Mouse (Mus musculus): Measurements from ENCODE around the gene Rnf166. TPM values are rescaled to one million over a fixed set of nuclear protein-coding genes. Genes with fewer than 3 reads are reported as not detected.
A peak's percentile ranks its signal among the peaks of the same experiment; 100 is the strongest.

Gene Rnf166
- polyA plus RNA-seq, 1 experiment = 69.4 TPM

DNA sequence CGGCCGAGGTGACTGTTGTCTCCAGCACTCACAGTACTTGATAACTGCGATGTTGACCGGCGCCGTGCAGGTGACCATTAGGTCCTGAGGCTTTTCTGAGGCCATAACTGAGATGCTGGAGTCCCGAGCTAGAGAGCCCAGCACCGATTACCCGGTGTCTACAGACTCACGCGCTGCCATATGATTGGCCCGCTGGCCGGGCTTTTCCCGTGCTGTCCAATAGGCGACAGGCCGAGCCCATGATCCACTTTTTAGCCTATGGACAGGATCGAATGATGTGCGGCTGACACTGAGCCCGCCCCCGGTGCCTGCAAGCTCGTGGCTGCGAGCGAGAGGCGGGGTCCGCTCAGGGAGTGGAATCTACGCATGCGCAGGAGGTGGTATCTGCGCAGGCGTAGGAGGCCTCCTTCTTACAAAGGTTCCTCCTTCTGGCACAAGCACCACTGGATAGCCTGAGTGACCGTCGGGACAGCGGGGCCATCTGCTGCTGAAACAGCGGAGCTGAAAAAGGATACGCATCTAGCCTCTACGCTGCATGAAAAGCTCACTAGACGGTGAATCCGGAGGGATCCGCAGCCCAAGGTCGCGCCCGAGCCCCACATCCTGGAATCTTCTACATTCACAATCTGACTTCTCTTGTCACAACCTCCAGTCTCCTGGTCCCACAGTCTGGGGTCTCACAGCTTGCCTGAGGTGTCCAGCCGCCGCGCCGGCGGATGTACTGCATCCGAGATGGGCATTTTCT is 32.4 kb downstream of the Rnf166 start, which contains the start of gene Mvd:
Gene Mvd (minus strand): TSS at position 161 of the 745 bp plus-strand sequence.
- TF ChIP-seq POLR2A (IDR thresholded peaks at IDR 0.05; ENCODE audit: borderline replicate concordance, insufficient read depth, low read length) = peak; percentile 98
- peak; percentile 43; the same call in 1 of the 2 replicates for TF ChIP-seq CTCF (IDR thresholded peaks at IDR 0.05; ENCODE audit: borderline replicate concordance, insufficient read depth, low read depth, low read length)
- Histone ChIP-seq H3K27ac (ENCODE audit: insufficient read depth, low read length) (peak within 1 kb of the TSS; percentile 76), H3K27me3 (ENCODE audit: control insufficient read depth, insufficient read depth, low read length) (no peaks in the 10 kb centered on the region), H3K4me3 (replicated peaks; ENCODE audit: insufficient read depth, low read depth, low read length) (peak within 1 kb of the TSS; percentile 91), H3K4me1 (ENCODE audit: control insufficient read depth, insufficient read depth, low read length) (peaks cover 26% of the 10 kb centered on the region)
- peak; percentile 99 to 100 for DNase-seq
- under 1% methylated on average over 47 of the region's 47 CpGs for WGBS

DNA sequence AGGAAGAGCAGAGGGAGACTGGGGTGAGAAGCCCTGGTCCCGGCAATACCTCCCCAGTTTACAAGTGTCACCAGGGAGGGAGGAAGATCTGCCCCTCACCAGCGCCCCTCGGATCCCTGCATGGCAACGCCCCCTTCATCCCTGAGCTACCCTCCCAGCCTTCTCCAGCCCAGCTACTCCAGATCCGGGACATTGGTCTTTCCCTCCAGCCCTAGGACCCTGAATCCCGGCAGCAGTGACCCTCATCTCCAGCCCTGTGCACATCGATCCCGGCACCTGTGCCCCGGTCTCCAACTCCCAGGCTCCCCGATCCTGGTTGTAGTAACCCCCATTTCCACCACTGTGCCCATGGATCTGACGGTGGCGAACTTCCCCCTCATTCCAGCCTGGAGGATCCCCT is 33.1 kb downstream of the Rnf166 start:
- DNase-seq = no peak
- Histone ChIP-seq H3K27ac (ENCODE audit: insufficient read depth, low read length) (peak overlapping the region; percentile 22; the same call in 1 of the 2 replicates), H3K27me3 (ENCODE audit: control insufficient read depth, insufficient read depth, low read length) (no peaks in the 10 kb centered on the region), H3K4me1 (ENCODE audit: control insufficient read depth, insufficient read depth, low read length) (peaks cover 30% of the 10 kb centered on the region), H3K4me3 (replicated peaks; ENCODE audit: insufficient read depth, low read depth, low read length) (peak overlapping the region; percentile 91)
- TF ChIP-seq POLR2A (IDR thresholded peaks at IDR 0.05; ENCODE audit: borderline replicate concordance, insufficient read depth, low read length) (no peak), CTCF (IDR thresholded peaks at IDR 0.05; ENCODE audit: borderline replicate concordance, insufficient read depth, low read depth, low read length) (no peak)
- WGBS = 2% methylated on average over 12 of the region's 12 CpGs

DNA sequence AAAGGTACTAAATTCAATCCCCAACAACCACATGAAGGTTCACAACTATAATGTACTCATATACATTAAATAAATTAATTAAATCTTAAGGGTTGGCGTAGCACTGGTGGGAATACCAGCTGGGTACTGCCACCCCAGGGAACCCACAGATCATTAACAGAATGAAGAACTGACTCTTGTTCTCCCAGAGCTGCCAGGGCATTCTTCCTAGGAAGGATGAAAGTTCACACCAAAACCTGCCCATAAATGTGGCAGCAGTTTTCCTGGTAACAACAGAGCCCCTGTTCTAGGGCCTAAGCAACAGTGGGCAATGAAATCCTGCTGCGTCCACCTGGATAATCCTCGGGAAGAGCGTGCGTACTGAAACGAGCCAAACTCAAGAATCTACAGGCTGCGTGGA is 33.5 kb downstream of the Rnf166 start:
- WGBS = 6% methylated on average over 7 of the region's 7 CpGs
- peak overlapping the region; percentile 91 for H3K4me3 ChIP-seq (replicated peaks; ENCODE audit: insufficient read depth, low read depth, low read length)
- no peak overlapping the region for H3K27ac ChIP-seq (ENCODE audit: insufficient read depth, low read length)
- no peaks in the 10 kb centered on the region for H3K27me3 ChIP-seq (ENCODE audit: control insufficient read depth, insufficient read depth, low read length)
- peaks cover 30% of the 10 kb centered on the region for H3K4me1 ChIP-seq (ENCODE audit: control insufficient read depth, insufficient read depth, low read length)
- no peak for DNase-seq
- TF ChIP-seq POLR2A (IDR thresholded peaks at IDR 0.05; ENCODE audit: borderline replicate concordance, insufficient read depth, low read length) = no peak
- TF ChIP-seq CTCF (IDR thresholded peaks at IDR 0.05; ENCODE audit: borderline replicate concordance, insufficient read depth, low read depth, low read length) = no peak

DNA sequence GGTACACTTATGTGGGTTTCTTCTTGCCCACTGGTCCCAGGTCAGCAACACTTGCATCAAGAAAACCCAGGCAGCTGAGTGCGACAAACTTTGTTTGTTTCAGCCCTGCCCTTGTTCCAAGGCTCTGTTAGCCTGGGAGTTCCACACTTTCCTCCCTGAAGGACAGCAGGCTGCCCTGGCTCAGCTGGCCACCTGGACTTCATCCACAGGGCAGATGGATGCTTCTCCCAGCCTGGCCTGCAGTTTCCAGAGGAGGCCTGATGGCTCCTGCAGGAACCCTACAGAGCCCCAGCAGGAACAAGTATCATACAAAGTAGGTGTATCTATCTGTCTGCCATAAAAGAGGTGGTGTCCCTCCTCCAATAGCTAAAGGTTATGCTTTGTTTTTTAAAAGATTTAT is 34.5 kb downstream of the Rnf166 start:
- 65% methylated on average over 1 of the region's 1 CpGs for WGBS
- no peak for TF ChIP-seq CTCF (IDR thresholded peaks at IDR 0.05; ENCODE audit: borderline replicate concordance, insufficient read depth, low read depth, low read length)
- no peak for TF ChIP-seq POLR2A (IDR thresholded peaks at IDR 0.05; ENCODE audit: borderline replicate concordance, insufficient read depth, low read length)
- Histone ChIP-seq H3K27me3 (ENCODE audit: control insufficient read depth, insufficient read depth, low read length) (no peaks in the 10 kb centered on the region), H3K4me1 (ENCODE audit: control insufficient read depth, insufficient read depth, low read length) (peaks cover 30% of the 10 kb centered on the region), H3K4me3 (replicated peaks; ENCODE audit: insufficient read depth, low read depth, low read length) (no peak overlapping the region), H3K27ac (ENCODE audit: insufficient read depth, low read length) (no peak overlapping the region)
- peak in 1 of 2 experiments; percentile 44 for DNase-seq

DNA sequence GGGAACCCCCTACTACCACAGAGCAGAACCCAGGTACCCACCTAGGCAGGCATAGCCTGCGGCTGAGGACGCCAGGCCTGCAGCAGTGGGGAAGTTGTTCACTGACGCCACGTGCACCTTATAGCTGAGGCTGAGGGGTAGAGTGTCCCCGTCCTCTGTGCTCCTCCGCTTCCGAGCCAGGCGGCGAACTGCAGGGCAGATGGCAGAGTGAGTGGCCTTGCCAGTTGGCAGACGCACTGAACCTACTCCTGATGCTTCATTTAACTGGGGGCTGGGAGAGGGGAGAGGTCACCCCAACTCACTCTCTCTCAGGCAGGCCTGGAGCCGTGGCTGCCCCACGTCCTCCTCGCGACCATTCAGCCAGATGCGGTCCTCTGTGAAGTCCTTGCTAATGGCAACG is 36.5 kb downstream of the Rnf166 start:
- Histone ChIP-seq H3K27ac (ENCODE audit: insufficient read depth, low read length) (peak overlapping the region; percentile 26), H3K4me3 (replicated peaks; ENCODE audit: insufficient read depth, low read depth, low read length) (no peak overlapping the region), H3K4me1 (ENCODE audit: control insufficient read depth, insufficient read depth, low read length) (peaks cover 30% of the 10 kb centered on the region), H3K27me3 (ENCODE audit: control insufficient read depth, insufficient read depth, low read length) (no peaks in the 10 kb centered on the region)
- 19% methylated on average over 16 of the region's 16 CpGs for WGBS
- peak; percentile 83 to 85 for DNase-seq
- no peak for TF ChIP-seq POLR2A (IDR thresholded peaks at IDR 0.05; ENCODE audit: borderline replicate concordance, insufficient read depth, low read length)
- no peak for TF ChIP-seq CTCF (IDR thresholded peaks at IDR 0.05; ENCODE audit: borderline replicate concordance, insufficient read depth, low read depth, low read length)

DNA sequence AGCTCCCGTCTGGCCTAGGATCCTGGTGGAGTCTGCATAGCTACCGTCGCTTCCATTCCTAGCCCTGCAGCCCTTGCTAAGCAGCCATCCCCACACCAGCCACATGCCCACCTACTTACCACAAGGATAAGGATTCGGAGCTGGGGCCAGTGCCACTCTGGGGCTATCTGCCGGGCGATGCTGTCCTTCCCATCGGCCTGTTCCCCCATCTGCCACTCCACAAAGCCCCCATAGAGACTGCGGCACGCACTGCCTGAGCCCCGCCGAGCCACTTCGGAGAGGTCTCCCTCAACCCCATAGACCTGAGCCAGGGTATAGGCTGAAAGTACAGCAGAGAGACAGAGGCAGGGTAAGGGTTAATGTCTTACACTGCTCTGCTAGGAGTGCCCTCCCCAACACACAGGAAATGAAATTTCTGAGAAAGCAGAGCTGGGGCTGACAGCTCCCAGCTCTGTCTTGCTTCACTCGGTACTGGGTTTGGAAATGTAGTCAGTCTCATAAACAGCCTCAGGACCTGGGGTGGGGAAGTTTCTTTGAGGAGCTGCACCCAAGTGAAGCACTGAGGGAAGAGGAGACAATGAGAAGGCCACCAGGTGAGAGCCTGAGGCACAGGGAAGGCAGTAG is 38.0 kb downstream of the Rnf166 start:
- H3K4me1 ChIP-seq (ENCODE audit: control insufficient read depth, insufficient read depth, low read length) = peaks cover 30% of the 10 kb centered on the region
- TF ChIP-seq POLR2A (IDR thresholded peaks at IDR 0.05; ENCODE audit: borderline replicate concordance, insufficient read depth, low read length) (no peak), CTCF (IDR thresholded peaks at IDR 0.05; ENCODE audit: borderline replicate concordance, insufficient read depth, low read depth, low read length) (no peak)
- H3K4me3 ChIP-seq (replicated peaks; ENCODE audit: insufficient read depth, low read depth, low read length) = no peak overlapping the region
- no peaks in the 10 kb centered on the region for H3K27me3 ChIP-seq (ENCODE audit: control insufficient read depth, insufficient read depth, low read length)
- no peak for DNase-seq
- H3K27ac ChIP-seq (ENCODE audit: insufficient read depth, low read length) = no peak overlapping the region
- WGBS = 88% methylated on average over 13 of the region's 13 CpGs

DNA sequence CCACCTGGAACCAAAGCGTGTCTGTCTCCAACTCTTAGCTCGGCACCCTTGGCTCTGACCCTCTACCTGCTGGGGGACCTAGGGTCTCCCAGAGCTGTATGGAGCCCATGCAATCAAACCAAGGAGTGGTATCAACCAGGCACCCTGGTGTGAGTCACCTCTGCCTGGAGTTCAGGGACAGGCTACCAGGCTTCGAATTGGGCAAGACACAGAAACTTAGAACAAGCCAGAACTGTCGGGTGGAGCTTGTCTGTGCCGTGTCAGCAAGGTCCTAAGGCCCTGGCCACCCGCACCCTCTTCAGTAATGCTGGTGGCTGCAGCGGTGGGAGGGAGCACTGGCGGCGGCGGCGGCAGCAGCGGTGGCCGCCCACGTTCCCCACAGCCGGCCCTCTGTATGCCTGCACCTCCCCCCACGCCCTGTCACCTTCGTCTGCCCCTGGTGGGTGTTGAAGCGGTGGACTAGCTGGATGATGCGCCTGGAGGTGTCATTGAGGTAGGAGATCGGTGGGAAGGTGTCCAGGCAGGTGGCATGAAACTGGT is 39.2 kb downstream of the Rnf166 start:
- WGBS = 91% methylated on average over 20 of the region's 20 CpGs
- no peak overlapping the region for H3K27ac ChIP-seq (ENCODE audit: insufficient read depth, low read length)
- peaks cover 30% of the 10 kb centered on the region for H3K4me1 ChIP-seq (ENCODE audit: control insufficient read depth, insufficient read depth, low read length)
- no peaks in the 10 kb centered on the region for H3K27me3 ChIP-seq (ENCODE audit: control insufficient read depth, insufficient read depth, low read length)
- no peak overlapping the region for H3K4me3 ChIP-seq (replicated peaks; ENCODE audit: insufficient read depth, low read depth, low read length)
- DNase-seq = no peak
- TF ChIP-seq CTCF (IDR thresholded peaks at IDR 0.05; ENCODE audit: borderline replicate concordance, insufficient read depth, low read depth, low read length) = no peak
- TF ChIP-seq POLR2A (IDR thresholded peaks at IDR 0.05; ENCODE audit: borderline replicate concordance, insufficient read depth, low read length) = no peak

Data from cerebellum, adult 2 months (tissue).